Mouse (Mus musculus) limb, embryonic 12.5 days (tissue): ENCODE results near the gene Fancm. TPM values are rescaled to one million over a fixed set of nuclear protein-coding genes. Genes with fewer than 3 reads are reported as not detected.

Experiments used
- ATAC-seq: fragments of 200-750 bp; cut with Nextera tagmentation; 2 replicates; pipeline ENCODE4 v1.8.0; 2017; ENCODE audit warnings: low read depth, moderate TSS enrichment; ENCODE audit not compliant: insufficient number of reproducible peaks, insufficient read depth, low FRiP score, low TSS enrichment
- H3K27ac ChIP-seq: fragments of 300-500 bp; sonication (generic); 2 replicates; pipeline ENCODE4 v1.5.1; 2016; ENCODE audit warnings: mild to moderate bottlenecking, moderate library complexity
- H3K27me3 ChIP-seq: fragments of 300-500 bp; sonication (generic); 2 replicates; pipeline ENCODE4 v1.6.1; 2016; ENCODE audit warnings: mild to moderate bottlenecking, moderate library complexity
- H3K36me3 ChIP-seq: fragments of 300-500 bp; sonication (generic); 2 replicates; pipeline ENCODE4 v1.6.1; 2016; ENCODE audit warnings: mild to moderate bottlenecking, moderate library complexity
- H3K4me1 ChIP-seq: fragments of 300-500 bp; sonication (generic); replicated peaks from 2 replicates; pipeline ENCODE4 v1.6.1; 2016
- H3K4me2 ChIP-seq: fragments of 300-500 bp; sonication (generic); 2 replicates; pipeline ENCODE4 v1.6.1; 2016; ENCODE audit warnings: mild to moderate bottlenecking, moderate library complexity
- H3K4me3 ChIP-seq: fragments of 300-500 bp; sonication (generic); replicated peaks from 2 replicates; pipeline ENCODE4 v1.5.1; 2016; ENCODE audit warnings: mild to moderate bottlenecking
- H3K9ac ChIP-seq: fragments of 300-500 bp; sonication (generic); replicated peaks from 2 replicates; pipeline ENCODE4 v1.6.1; 2016; ENCODE audit warnings: mild to moderate bottlenecking, moderate library complexity
- H3K9me3 ChIP-seq: fragments of 300-500 bp; sonication (generic); 2 replicates; pipeline ENCODE4 v1.6.1; 2016; ENCODE audit warnings: mild to moderate bottlenecking, moderate library complexity
- WGBS: fragments of 180-500 bp; shearing (Covaris S2); methylation state at CpG from one replicate; pipeline ENCODE4 v1.1.7; 2016; 5-methylcytosine and 5-hydroxymethylcytosine counted together
- polyA plus RNA-seq: library from polyadenylated mRNA; unstranded; fragments of >200 nt; fragmentation: Nextera tagmentation; extraction: Ambion mirVana; gene quantifications from 2 replicates; pipeline ENCODE4 v1.2.1, GENCODE M21; 2016

The Fancm gene
- 22.7 and 25.4 TPM in 2 replicates for polyA plus RNA-seq

GRCm38 (mm10) chr12:65075085-65075732 lies at the start of gene Fancm:
TSS of gene Fancm (plus strand) at chr12:65075603.
- peak within 1 kb of the TSS; percentile 89 for H3K9ac ChIP-seq
- H3K4me1 ChIP-seq = peaks cover 24% of the 10 kb centered on the region
- no peaks in the 10 kb centered on the region for H3K27me3 ChIP-seq
- no peaks in the 10 kb centered on the region for H3K9me3 ChIP-seq
- 2% methylated on average over 39 of the region's 39 CpGs for WGBS
- ATAC-seq = peak; percentile 32
- peak within 1 kb of the TSS; percentile 89 for H3K4me3 ChIP-seq
- peaks cover 10% of the 10 kb centered on the region for H3K36me3 ChIP-seq
- H3K4me2 ChIP-seq = peak within 1 kb of the TSS; percentile 69
- peak within 1 kb of the TSS; percentile 89 for H3K27ac ChIP-seq

DNA sequence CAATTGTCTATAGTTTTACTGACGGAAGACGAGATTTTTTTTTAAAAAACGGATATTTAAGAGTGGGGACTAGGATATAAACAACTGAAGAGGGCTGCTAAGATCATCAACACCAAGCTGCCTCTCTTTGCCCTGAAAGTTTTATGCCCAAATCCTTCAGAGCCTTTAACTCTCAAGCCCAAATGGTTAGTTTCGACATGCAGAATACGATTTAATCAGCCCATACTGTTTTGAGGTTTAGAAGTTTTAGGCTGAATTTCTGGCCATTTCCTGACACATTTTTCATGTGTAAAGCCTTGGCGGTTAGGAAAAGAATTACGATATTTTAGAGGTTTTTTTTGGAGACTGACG lies 39.6 kb upstream of the Fancm start:
- Histone ChIP-seq H3K9me3 (no peaks in the 10 kb centered on the region), H3K36me3 (no peaks in the 10 kb centered on the region), H3K4me2 (peak overlapping the region; percentile 67), H3K4me3 (peak overlapping the region; percentile 88), H3K9ac (peak overlapping the region; percentile 94; the same call in 1 of the 2 replicates), H3K27ac (no peak overlapping the region), H3K27me3 (no peaks in the 10 kb centered on the region), H3K4me1 (peaks cover 13% of the 10 kb centered on the region)
- 0 out of 2 replicates have a peak, but pooled peaks have one; percentile 18 for ATAC-seq
- 50% methylated on average over 8 of the region's 8 CpGs for WGBS

DNA sequence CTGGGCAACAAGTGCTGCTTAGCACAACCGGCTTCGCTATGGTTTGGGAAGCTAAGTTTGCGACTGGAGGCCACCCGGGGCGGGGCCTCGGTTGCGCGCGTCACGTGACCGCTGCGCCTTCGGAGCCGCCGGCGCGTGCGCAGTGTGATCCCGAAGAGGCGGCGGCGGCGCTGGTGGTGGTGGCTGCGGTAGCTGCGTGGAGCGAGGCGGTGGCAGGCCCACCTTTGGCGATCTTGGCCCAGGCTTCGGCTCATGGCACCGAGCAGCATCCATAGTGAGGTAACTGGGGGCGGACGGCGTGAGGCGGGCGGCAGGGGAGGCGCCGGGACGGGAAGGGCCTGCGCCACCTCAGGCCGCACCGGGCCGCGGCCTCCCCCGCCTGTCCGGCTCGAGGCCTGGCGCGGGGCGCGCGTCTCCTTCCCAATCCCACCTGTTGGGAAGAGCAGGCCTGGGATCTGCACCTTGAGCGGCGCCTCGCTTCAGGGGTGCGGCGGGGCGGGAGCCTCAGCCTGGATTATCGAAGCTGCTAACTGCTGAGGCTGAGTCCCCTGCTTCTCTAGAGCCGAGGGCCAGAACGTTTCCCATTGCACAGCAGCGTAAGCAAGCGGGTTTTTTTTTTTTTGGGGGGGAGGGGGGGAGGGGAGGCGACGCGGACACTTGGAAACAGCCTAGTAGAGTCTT lies 39.1 kb upstream of the Fancm start, which contains the start of gene Prpf39:
Gene Prpf39, plus strand, starts transcription at position 144 of the 681 bp plus-strand sequence.
- Histone ChIP-seq H3K4me2 (peak within 1 kb of the TSS; percentile 67), H3K4me1 (peaks cover 13% of the 10 kb centered on the region), H3K27ac (peak within 1 kb of the TSS; percentile 93), H3K9ac (peak within 1 kb of the TSS; percentile 94), H3K4me3 (peak within 1 kb of the TSS; percentile 88), H3K27me3 (no peaks in the 10 kb centered on the region), H3K36me3 (no peaks in the 10 kb centered on the region), H3K9me3 (no peaks in the 10 kb centered on the region)
- WGBS = under 1% methylated on average over 65 of the region's 65 CpGs
- ATAC-seq = peak; percentile 83

DNA sequence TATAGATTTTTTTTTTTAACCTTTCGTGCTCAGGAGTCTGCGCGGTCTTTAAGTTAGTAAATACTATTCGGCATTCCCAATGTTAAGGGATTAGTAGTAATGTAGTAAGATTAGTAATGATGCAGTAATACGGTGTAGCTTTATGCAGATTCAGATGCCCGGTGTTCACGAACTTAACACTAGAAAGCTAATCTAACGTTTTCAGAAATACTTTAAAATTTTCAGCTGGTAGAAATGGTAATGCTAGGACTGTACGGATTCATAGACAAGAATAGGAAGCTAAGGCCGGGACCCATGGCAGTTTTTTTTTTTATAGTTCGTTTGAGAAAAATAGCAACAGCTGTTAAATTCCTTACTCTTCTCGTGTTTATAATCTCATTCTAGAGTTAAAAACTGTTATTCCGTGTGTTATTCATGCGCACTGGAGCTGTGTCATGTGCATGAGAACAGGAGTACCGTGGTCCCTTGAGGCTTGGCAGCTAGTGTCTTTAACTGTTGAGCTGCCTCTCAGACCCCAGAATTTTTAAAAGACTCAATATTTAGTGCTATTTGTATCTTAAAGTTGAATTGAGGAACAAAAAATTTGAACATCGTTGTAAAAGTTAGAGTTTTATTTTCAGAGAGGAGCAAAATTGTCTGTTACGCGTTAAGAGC lies 38.4 kb upstream of the Fancm start:
- WGBS = 18% methylated on average over 18 of the region's 18 CpGs
- ATAC-seq = no peak
- H3K27ac ChIP-seq = no peak overlapping the region
- peak overlapping the region; percentile 94 for H3K9ac ChIP-seq
- no peaks in the 10 kb centered on the region for H3K27me3 ChIP-seq
- H3K4me3 ChIP-seq = peak overlapping the region; percentile 88
- H3K9me3 ChIP-seq = no peaks in the 10 kb centered on the region
- peak overlapping the region; percentile 67 for H3K4me2 ChIP-seq
- no peaks in the 10 kb centered on the region for H3K36me3 ChIP-seq
- H3K4me1 ChIP-seq = peaks cover 13% of the 10 kb centered on the region

- no peak for ATAC-seq
- WGBS = 20% methylated on average over 4 of the region's 4 CpGs
- peak overlapping the region; percentile 88 for H3K4me3 ChIP-seq
- no peaks in the 10 kb centered on the region for H3K9me3 ChIP-seq
- no peak overlapping the region for H3K9ac ChIP-seq
- peaks cover 13% of the 10 kb centered on the region for H3K4me1 ChIP-seq
- no peak overlapping the region for H3K27ac ChIP-seq
- no peaks in the 10 kb centered on the region for H3K27me3 ChIP-seq
- H3K36me3 ChIP-seq = no peaks in the 10 kb centered on the region
- H3K4me2 ChIP-seq = peak overlapping the region; percentile 67
Observed at GRCm38 (mm10) chr12:65037546-65037937, 37.9 kb upstream of the Fancm start.

- no peaks in the 10 kb centered on the region for H3K9me3 ChIP-seq
- ATAC-seq = no peak
- H3K4me1 ChIP-seq = no peaks in the 10 kb centered on the region
- no peak overlapping the region for H3K4me3 ChIP-seq
- H3K4me2 ChIP-seq = no peak overlapping the region
- H3K27ac ChIP-seq = no peak overlapping the region
- H3K9ac ChIP-seq = no peak overlapping the region
- H3K27me3 ChIP-seq = no peaks in the 10 kb centered on the region
- H3K36me3 ChIP-seq = peaks cover 47% of the 10 kb centered on the region
Observed at GRCm38 (mm10) chr12:65048799-65049198, 26.6 kb upstream of the Fancm start.

- H3K36me3 ChIP-seq = peaks cover 71% of the 10 kb centered on the region
- ATAC-seq = no peak
- WGBS = 80% methylated on average over 2 of the region's 2 CpGs
Observed at GRCm38 (mm10) chr12:65058203-65058602, 17.2 kb upstream of the Fancm start.

DNA sequence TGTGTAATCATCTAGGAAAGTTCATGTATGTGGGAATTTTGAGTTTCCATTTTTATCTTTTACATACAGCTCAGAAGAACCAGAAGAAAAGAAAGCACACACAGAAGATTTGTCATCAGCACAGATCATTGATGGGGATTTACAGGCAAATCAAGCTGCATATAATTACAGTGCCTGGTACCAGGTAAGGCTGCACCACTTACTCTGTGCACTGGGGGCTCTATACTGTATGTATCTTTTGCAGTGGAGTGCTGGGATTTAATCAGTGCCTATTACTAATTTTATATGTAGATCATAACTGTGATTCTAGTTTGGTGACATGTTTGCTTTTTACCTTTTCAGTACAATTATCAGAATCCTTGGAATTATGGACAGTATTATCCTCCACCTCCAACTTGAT lies 14.3 kb upstream of the Fancm start:
- Histone ChIP-seq H3K4me2 (no peak overlapping the region), H3K9ac (no peak overlapping the region), H3K9me3 (no peaks in the 10 kb centered on the region), H3K4me3 (no peak overlapping the region), H3K27me3 (no peaks in the 10 kb centered on the region), H3K36me3 (peaks cover 73% of the 10 kb centered on the region), H3K27ac (no peak overlapping the region), H3K4me1 (no peaks in the 10 kb centered on the region)
- ATAC-seq = no peak

More at GRCm38 (mm10) chr12:65058203-65058602, 17.2 kb upstream of the Fancm start:
- Histone ChIP-seq H3K4me2 (no peak overlapping the region), H3K9ac (no peak overlapping the region), H3K4me1 (no peaks in the 10 kb centered on the region), H3K9me3 (no peaks in the 10 kb centered on the region), H3K27me3 (no peaks in the 10 kb centered on the region), H3K27ac (no peak overlapping the region), H3K4me3 (no peak overlapping the region)

DNA sequence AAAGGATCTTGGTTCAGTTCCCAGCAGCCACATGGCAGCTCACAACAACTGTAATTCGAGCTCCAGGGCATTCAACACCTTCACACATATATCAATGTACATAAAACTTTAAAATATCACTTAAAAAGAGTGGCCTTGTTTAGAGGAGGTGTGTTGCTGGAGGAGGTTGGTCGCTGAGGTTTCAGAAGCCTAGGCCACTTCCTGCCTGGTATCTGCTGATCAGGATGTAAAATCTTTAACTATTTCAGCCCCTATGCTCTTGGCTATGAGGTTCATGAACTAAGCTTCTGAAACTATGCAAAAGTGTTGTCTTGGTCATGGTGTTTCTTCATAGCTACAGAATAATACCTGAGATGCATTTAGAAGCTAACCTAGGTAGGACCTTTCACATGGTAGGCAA lies 10.2 kb upstream of the Fancm start:
- Histone ChIP-seq H3K9me3 (no peaks in the 10 kb centered on the region), H3K9ac (no peak overlapping the region), H3K36me3 (peaks cover 71% of the 10 kb centered on the region), H3K27me3 (no peaks in the 10 kb centered on the region), H3K4me2 (no peak overlapping the region), H3K27ac (no peak overlapping the region), H3K4me3 (no peak overlapping the region), H3K4me1 (no peaks in the 10 kb centered on the region)
- 68% methylated on average over 2 of the region's 2 CpGs for WGBS
- ATAC-seq = no peak

DNA sequence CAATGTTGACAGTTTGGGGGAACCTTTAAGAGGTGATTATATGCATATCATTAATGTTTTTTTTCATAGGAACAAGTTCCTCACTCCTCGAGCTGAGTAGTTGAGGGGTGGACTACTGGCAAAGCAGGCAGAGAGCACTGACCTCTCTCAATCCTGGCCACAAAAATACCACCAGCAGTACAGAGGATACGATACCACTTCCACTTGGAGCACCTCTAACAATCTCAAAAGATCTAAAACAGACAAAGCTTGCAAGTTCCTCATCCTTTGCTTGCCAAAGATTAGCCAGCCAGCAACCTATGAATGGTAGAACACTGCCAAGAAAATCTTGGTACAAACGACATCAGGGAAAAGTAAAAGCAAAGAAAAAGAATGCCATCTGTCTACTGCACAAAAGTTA lies 9.2 kb upstream of the Fancm start:
- H3K27ac ChIP-seq = no peak overlapping the region
- no peak overlapping the region for H3K4me3 ChIP-seq
- H3K4me1 ChIP-seq = no peaks in the 10 kb centered on the region
- 77% methylated on average over 3 of the region's 3 CpGs for WGBS
- H3K9ac ChIP-seq = no peak overlapping the region
- H3K27me3 ChIP-seq = no peaks in the 10 kb centered on the region
- no peak for ATAC-seq
- H3K9me3 ChIP-seq = no peaks in the 10 kb centered on the region
- peaks cover 62% of the 10 kb centered on the region for H3K36me3 ChIP-seq
- H3K4me2 ChIP-seq = no peak overlapping the region

DNA sequence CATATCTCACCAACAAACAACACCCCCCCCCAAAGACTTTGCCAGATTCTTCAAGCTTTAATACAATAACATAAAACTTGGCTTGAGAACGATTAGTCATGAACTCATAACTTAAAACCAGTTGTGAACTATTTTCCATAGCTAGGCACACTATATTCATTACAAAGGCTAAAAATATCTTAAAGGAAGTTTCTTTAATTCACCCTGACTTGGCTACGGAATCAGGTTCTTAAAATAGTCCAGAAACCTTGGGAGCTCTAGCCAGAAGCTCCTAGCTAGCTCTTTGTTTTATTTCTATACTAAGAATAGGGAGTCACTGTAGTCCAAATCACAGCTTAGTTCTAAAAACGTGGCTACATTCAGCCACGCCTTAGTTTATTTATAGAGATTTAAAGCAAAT lies 7.0 kb upstream of the Fancm start:
- no peak for ATAC-seq
- Histone ChIP-seq H3K4me1 (0 out of 2 replicates have a peak, but pooled peaks cover 3% of the 10 kb centered on the region), H3K9ac (no peak overlapping the region), H3K36me3 (peaks cover 48% of the 10 kb centered on the region), H3K27me3 (no peaks in the 10 kb centered on the region), H3K4me2 (no peak overlapping the region), H3K27ac (no peak overlapping the region), H3K4me3 (no peak overlapping the region), H3K9me3 (no peaks in the 10 kb centered on the region)
- WGBS = 85% methylated on average over 4 of the region's 4 CpGs
